Mouse (Mus musculus) naive thymus-derived CD4-positive, alpha-beta T cell, adult 2 months (primary cell): ENCODE results near the gene Abhd8.
A peak's percentile ranks its signal among the peaks of the same experiment; 100 is the strongest.
"Not testable (repeated sequence)": the region's sequence is repeated elsewhere in the genome, so short reads cannot be mapped to it uniquely, and the experiment has no call there.

Source experiments
- DNase-seq: peaks from one replicate; pipeline ENCODE4 v3.0.0-alpha.2; 2011; ENCODE audit warnings: low read depth

Abhd8 gene

GRCm38 (mm10) chr8:71460716-71461115 lies 2.7 kb downstream of the Abhd8 start:
- DNase-seq, result no peak

DNA sequence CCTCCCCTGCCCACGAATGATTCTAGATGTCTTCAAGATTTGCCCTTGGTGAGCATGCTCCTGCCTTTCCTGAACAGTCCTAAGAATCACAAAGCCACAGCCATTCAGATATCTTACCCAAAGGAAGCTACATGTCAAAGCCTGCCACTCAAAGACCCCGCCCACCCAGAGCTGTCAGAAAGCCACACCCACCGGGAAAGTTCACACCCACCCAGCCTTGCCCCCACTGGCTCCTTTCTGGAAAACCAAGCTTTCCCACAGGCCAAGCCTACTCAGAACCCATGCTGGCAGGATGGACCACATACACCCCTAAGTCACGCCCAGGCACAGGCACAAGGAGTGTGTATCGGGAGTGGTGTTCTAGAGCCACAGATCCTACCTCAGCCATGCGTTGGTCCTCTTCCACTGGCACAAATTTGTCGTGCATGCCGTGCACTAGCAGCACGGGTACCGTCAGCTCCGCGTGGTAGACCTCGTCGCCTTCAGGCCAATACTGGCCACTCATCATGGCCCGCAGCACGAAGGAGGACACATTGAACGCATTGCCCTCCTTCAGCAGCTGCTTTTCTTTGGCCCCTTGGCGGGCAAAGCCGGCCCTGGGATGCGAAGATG lies 5.7 kb downstream of the Abhd8 start:
- no peak for DNase-seq

DNA sequence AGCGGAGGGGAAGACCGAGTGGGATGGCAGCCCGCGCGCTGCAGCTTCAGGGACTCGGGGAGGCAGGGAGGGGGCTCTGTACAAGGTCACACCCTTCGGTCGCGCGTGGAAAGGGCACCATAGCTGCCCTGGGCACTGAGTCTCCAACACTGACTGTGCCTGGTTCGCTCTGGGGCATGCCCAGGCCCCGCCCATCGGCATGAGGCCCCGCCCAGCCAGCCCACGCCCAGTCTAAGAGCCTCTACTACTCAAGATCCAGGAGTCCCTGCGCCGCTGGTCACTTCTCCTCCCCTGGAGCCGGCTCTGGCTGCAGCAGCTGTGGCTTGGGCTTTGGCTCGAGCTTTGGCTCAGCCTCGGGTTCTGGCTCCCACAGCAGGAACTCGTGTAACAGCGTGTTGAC lies 6.5 kb downstream of the Abhd8 start:
- no peak for DNase-seq

DNA sequence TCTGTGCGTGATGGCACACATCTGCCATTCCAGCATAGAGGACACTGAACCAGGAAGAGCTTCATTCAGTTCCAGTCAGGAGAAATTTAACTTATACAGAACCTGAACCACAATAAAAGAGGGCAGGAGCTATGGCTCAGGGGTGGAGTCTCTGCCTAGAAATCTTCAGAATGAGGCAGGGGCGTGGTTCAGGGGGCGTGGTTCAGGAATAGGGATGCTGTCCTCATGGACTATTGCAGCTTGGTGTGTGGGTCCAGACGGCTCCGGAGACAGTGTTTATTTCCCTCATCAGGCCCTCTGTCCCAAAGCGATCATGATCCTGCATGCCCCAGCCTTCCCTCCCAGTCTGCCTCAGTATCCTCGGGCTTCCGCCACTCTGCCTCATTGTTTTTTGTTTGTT lies 8.8 kb downstream of the Abhd8 start:
- DNase-seq, result no peak

DNA sequence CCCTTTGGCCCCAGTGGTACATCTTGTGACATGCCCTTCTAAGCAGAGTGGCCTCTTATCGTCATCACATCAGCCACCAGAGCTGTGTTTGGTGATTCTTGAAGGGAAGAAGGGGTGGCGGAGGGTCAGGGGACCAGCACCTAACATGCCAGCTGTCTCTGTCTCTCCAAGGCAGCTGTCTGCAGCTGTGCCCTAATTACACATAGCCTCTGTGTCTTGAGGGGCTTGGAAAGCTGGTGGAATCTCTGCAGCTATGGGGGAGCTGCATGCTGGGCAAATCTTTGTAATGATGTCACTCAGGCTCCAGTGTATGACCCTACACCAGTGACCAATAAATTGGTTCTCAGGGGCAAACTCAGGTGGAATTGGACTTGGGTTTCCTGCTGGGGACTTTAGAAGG lies 10.8 kb downstream of the Abhd8 start:
- DNase-seq, result no peak

DNA sequence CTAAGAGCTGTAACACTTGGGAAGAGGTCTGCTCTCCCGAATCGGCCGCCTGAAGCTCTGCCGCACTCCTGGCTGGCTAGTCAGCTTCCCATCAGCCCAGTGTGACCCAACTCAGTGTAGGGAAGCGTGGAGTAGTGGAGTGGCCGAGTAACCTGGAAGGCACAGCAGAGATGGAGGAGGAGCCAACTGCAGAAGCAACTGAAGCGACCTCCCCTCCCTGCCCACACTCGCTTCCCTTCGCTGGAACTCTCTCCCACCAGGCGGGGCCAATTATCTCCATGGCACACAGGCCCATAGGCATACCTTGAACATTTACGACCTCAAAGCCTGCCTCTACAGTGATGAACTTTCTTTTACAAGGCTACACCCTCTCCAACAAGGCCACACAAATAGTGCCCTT lies 11.7 kb downstream of the Abhd8 start:
- no peak for DNase-seq

DNA sequence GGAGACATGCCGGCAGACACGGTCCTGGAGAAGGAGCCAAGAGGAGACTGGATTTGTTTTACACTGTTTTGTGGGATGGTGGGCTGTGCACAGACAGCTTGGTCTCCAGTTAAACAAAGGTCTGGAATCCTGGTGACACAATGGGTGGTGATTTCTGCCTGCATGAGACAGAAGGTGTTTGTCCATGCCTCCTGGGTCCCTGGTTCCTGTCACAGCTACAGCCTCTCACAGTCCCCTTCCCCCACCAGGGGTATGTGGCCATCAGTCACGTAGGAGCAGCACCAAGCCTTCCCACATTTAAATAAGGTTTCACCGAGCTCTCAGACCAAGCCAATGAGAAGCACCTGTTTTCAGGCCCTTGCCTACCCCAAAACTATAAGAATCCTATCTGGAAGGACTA lies 12.1 kb downstream of the Abhd8 start:
- DNase-seq, result no peak

DNA sequence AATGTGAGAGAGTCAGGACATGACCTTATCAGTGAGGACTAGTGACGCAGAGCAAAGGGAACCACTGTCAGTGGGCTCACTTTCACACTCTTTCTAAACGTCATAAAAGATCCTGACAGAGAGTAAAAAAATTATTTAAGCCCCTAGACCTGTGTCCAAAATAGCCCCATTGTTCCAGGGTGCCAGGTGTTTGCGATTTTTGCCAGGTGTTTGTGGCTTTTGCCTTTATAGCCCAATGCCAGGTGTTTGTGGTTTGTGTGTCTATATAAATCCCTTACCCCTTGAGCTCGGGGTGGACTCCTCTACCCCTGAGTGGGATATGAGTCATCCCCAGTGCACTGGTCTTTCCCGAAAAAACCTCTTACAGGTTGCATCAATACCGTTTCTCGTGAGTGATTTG lies 18.4 kb downstream of the Abhd8 start:
- no peak for DNase-seq

- DNase-seq, result peak; percentile 85
These were observed 22.1 kb downstream of the Abhd8 start for GRCm38 (mm10) chr8:71441404-71441803.

DNA sequence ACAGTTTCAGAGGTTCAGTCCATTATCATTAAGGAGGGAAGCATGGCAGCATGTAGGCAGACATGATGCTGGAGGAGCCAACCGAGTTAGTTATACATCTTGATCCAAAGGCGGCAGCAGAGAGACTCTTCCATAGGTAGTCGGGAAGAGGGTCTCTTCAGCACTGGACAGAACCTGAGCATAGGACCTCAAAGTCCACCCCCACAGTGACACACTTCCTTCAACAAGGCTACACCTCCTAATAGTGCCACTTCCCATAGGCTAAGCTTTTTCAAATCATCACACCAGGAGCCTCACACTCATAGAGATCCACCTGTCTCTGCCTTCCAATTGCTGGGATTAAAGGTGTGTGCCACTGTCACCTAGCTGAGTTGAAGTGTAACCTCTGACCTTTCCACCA lies 26.4 kb downstream of the Abhd8 start:
- DNase-seq, result no peak

DNA sequence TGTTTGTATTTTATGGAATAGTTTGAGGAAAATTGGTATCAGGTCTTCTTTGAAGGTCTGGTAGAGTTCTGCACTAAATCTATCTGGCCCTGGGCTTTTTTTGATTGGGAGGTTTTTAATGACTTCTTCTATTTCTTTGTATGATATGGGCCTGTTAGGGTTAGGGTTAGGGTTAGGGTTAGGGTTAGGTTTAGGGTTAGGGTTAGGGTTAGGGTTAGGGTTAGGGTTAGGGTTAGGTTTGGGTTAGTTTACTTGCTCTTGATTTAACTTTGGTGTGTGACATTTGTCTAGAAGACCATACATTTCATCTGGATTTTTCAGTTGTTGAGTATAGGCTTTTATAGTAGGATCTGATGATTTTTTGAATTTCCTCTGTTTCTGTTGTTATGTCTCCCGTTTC lies 30.5 kb downstream of the Abhd8 start:
- DNase-seq, result not testable (repeated sequence)

DNA sequence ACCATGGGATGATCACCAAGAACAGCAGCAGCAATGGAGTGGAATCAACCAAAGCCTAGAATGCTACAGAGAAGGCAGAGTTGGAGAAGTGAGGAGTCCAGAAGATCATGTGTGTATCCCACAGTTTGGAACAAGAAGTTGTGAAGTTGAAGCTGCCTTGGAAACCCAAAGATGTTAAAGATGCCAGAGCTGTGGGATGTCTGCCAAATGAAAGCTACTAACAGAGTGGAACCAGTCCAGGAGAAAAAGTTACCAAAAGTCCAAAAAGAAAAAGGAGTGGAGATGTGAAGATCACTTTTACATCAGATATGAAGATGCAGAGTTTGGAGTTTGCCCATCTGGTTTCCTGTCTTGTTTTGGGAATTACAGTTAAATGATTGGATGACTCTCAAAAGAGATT lies 41.3 kb downstream of the Abhd8 start:
- DNase-seq, result no peak

DNA sequence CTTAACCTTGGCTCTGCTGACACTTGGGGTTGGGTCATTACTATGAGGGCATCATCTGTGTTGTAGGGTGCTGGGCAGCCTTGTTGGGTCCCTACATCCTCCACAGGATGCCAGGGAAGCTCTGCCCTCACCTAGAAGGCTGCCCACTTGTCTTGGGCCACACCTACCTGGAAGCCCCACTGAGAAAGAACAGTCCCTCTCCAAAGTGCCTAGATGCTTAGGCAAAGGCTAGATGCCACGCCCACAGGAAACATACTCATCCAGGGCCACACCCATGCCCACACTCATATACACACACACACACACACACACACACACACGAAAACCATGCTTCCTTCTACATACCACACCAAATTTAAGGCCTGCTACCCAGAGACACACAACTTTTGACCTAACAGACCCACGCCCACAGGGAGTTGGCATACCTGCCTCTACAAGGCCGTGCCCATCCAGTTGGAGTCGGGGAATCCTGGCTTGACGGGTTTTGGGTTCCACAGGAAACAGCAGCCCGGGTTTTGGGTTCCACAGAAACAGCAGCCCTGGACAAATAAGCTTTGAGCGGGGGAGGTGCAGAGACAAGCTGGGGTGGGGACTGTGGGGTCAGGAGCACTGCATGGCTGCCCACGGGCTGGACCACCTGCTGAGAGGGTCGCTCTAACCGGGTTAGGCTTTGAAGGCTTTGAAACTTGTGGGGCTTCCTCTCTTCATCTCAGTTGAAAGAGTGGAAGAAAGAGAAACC lies 51.8 kb downstream of the Abhd8 start:
- peak; percentile 71 for DNase-seq

GRCm38 (mm10) chr8:71408231-71408630 lies 55.2 kb downstream of the Abhd8 start:
- DNase-seq, result no peak

- DNase-seq, result no peak
These were observed 56.0 kb downstream of the Abhd8 start for GRCm38 (mm10) chr8:71407441-71407840.
